Mouse (Mus musculus): ENCODE data around the gene Man1c1.

The Man1c1 gene

GRCm38 (mm10) chr4:134549899-134550298, 154.2 kb downstream of the Man1c1 start:
- no peak for DNase-seq (ENCODE audit: low read depth, low spot score)

GRCm38 (mm10) chr4:134548169-134548938, 155.7 kb downstream of the Man1c1 start:
- no peak for DNase-seq (ENCODE audit: low read depth, low spot score)

- DNase-seq (ENCODE audit: low read depth, low spot score): no peak
These were observed 157.0 kb downstream of the Man1c1 start for GRCm38 (mm10) chr4:134546814-134547705.

GRCm38 (mm10) chr4:134543261-134543660, 160.8 kb downstream of the Man1c1 start:
- peak; percentile 80 for DNase-seq (ENCODE audit: low read depth, low spot score)

- no peak for DNase-seq (ENCODE audit: low read depth, low spot score)
These were observed 161.4 kb downstream of the Man1c1 start for GRCm38 (mm10) chr4:134542726-134543125.

GRCm38 (mm10) chr4:134538997-134539580, 165.0 kb downstream of the Man1c1 start:
- no peak for DNase-seq (ENCODE audit: low read depth, low spot score)

GRCm38 (mm10) chr4:134535787-134536151, 168.3 kb downstream of the Man1c1 start:
- DNase-seq (ENCODE audit: low read depth, low spot score): no peak

GRCm38 (mm10) chr4:134534932-134535786, 168.9 kb downstream of the Man1c1 start, which contains the start of gene Mtfr1l:
Gene Mtfr1l (minus strand): TSS chr4:134535387.
- peak; percentile 96 for DNase-seq (ENCODE audit: low read depth, low spot score)

GRCm38 (mm10) chr4:134534124-134534886, 169.8 kb downstream of the Man1c1 start:
- DNase-seq (ENCODE audit: low read depth, low spot score): no peak

GRCm38 (mm10) chr4:134533421-134533820, 170.7 kb downstream of the Man1c1 start:
- DNase-seq (ENCODE audit: low read depth, low spot score): no peak

GRCm38 (mm10) chr4:134532928-134533327, 171.2 kb downstream of the Man1c1 start:
- no peak for DNase-seq (ENCODE audit: low read depth, low spot score)

GRCm38 (mm10) chr4:134526220-134526619, 177.9 kb downstream of the Man1c1 start:
- DNase-seq (ENCODE audit: low read depth, low spot score): no peak

GRCm38 (mm10) chr4:134525806-134526205, 178.3 kb downstream of the Man1c1 start:
- DNase-seq (ENCODE audit: low read depth, low spot score): no peak

GRCm38 (mm10) chr4:134523447-134523846, 180.6 kb downstream of the Man1c1 start:
- DNase-seq (ENCODE audit: low read depth, low spot score): no peak

- no peak for DNase-seq (ENCODE audit: low read depth, low spot score)
These were observed 184.8 kb downstream of the Man1c1 start for GRCm38 (mm10) chr4:134519281-134519680.

- no peak for DNase-seq (ENCODE audit: low read depth, low spot score)
These were observed 185.5 kb downstream of the Man1c1 start for GRCm38 (mm10) chr4:134518541-134518940.

GRCm38 (mm10) chr4:134517719-134518118, 186.4 kb downstream of the Man1c1 start:
- no peak for DNase-seq (ENCODE audit: low read depth, low spot score)

GRCm38 (mm10) chr4:134516981-134517380, 187.1 kb downstream of the Man1c1 start:
- DNase-seq (ENCODE audit: low read depth, low spot score): no peak

- no peak for DNase-seq (ENCODE audit: low read depth, low spot score)
These were observed 188.5 kb downstream of the Man1c1 start for GRCm38 (mm10) chr4:134515614-134516013.

GRCm38 (mm10) chr4:134514309-134514930, 189.7 kb downstream of the Man1c1 start:
- DNase-seq (ENCODE audit: low read depth, low spot score): no peak

All from embryo, embryonic 11.5 days (tissue).